Mouse (Mus musculus) left cerebral cortex, adult 11 months (tissue): Measurements from ENCODE around the gene Sptbn2.
"Not testable (repeated sequence)": the region's sequence is repeated elsewhere in the genome, so short reads cannot be mapped to it uniquely, and the experiment has no call there.

Experiments
- DNase-seq: peaks from one replicate; pipeline ENCODE4 v3.0.0; 2022; ENCODE audit warnings: low spot score

The Sptbn2 gene

GRCm38 (mm10) chr19:4729186-4729585 lies 18.2 kb downstream of the Sptbn2 start:
- DNase-seq, result no peak

- no peak for DNase-seq
Observed at GRCm38 (mm10) chr19:4733052-4733451, 22.1 kb downstream of the Sptbn2 start.

GRCm38 (mm10) chr19:4737866-4738265 lies 26.9 kb downstream of the Sptbn2 start:
- no peak for DNase-seq

- no peak for DNase-seq
Observed at GRCm38 (mm10) chr19:4739053-4739452, 28.1 kb downstream of the Sptbn2 start.

GRCm38 (mm10) chr19:4739762-4740161 lies 28.8 kb downstream of the Sptbn2 start:
- DNase-seq, result no peak

GRCm38 (mm10) chr19:4741482-4741881 lies 30.5 kb downstream of the Sptbn2 start:
- DNase-seq, result no peak

GRCm38 (mm10) chr19:4742229-4742628 lies 31.3 kb downstream of the Sptbn2 start:
- DNase-seq, result no peak

GRCm38 (mm10) chr19:4743524-4743923 lies 32.6 kb downstream of the Sptbn2 start:
- DNase-seq, result no peak

- DNase-seq, result no peak
Observed at GRCm38 (mm10) chr19:4744026-4744425, 33.1 kb downstream of the Sptbn2 start.

- DNase-seq, result no peak
Observed at GRCm38 (mm10) chr19:4745057-4745456, 34.1 kb downstream of the Sptbn2 start.

- no peak for DNase-seq
Observed at GRCm38 (mm10) chr19:4745681-4746080, 34.7 kb downstream of the Sptbn2 start.

GRCm38 (mm10) chr19:4746611-4747010 lies 35.6 kb downstream of the Sptbn2 start:
- no peak for DNase-seq

- no peak for DNase-seq
Observed at GRCm38 (mm10) chr19:4747631-4748312, 36.8 kb downstream of the Sptbn2 start.

GRCm38 (mm10) chr19:4748493-4748892 lies 37.5 kb downstream of the Sptbn2 start:
- DNase-seq, result no peak

- no peak for DNase-seq
Observed at GRCm38 (mm10) chr19:4749975-4750374, 39.0 kb downstream of the Sptbn2 start.

GRCm38 (mm10) chr19:4755565-4756192 lies 44.7 kb downstream of the Sptbn2 start:
- peak; percentile 84 for DNase-seq

GRCm38 (mm10) chr19:4756193-4756911 lies 45.4 kb downstream of the Sptbn2 start, which contains the start of gene Rbm4b:
Gene Rbm4b (plus strand): TSS chr19:4756497.
- peak; percentile 97 for DNase-seq

GRCm38 (mm10) chr19:4756921-4757320 lies 46.0 kb downstream of the Sptbn2 start:
- DNase-seq, result no peak

- not testable (repeated sequence) for DNase-seq
Observed at GRCm38 (mm10) chr19:4760544-4760943, 49.6 kb downstream of the Sptbn2 start.

GRCm38 (mm10) chr19:4762876-4763275 lies 51.9 kb downstream of the Sptbn2 start:
- no peak for DNase-seq

GRCm38 (mm10) chr19:4767507-4768148 lies 56.7 kb downstream of the Sptbn2 start:
- no peak for DNase-seq

GRCm38 (mm10) chr19:4772785-4773184 lies 61.8 kb downstream of the Sptbn2 start:
- no peak for DNase-seq

- no peak for DNase-seq
Observed at GRCm38 (mm10) chr19:4782891-4783290, 71.9 kb downstream of the Sptbn2 start.
